Mouse (Mus musculus): ENCODE measurements at regions not wholly inside any gene's neighbourhood (a gene's known extent, or its start where the extent isn't known, plus 50 kb on each side); places are given as distances from the start of the nearest gene placed in this dataset.

DNA sequence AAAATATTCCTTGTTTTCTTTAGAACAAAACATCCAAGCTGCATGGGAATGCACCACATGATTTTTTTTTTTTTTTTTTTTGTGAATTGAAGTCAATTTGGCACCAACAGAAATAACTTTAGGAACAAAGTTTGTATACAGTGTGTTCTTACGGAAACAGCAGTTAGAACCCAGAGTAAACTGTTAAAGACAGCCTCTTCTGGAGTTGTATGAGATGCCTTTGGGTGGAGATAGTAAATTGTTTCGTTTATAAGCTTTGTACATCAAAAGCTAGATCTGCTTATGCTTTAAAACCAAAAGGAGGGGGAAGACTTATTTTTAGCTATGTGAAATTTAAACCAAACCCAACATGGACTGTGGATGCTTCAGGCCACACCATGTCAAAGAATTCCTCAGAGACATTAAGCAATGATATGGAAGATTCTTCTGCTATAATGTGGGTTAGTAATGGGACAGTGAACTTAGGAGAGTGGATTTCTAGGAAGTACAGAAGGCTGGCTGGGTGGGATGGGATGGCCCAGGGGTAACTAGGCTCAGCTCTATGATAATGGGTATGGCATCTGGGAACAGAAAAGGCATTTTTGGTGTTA, 265.6 kb downstream of the Pten start:
- Histone ChIP-seq H3K4me3 (ENCODE audit: insufficient read depth, low read length) (no peak overlapping the region), H3K27ac (ENCODE audit: insufficient read depth, low read length) (no peak overlapping the region), H3K4me1 (ENCODE audit: control insufficient read depth, insufficient read depth, low read length) (no peaks in the 10 kb centered on the region)
- TF ChIP-seq POLR2A (IDR thresholded peaks at IDR 0.05; ENCODE audit: low read depth, low read length) (no peak), CTCF (IDR thresholded peaks at IDR 0.05; ENCODE audit: borderline replicate concordance, insufficient read depth, low read length) (no peak)

DNA sequence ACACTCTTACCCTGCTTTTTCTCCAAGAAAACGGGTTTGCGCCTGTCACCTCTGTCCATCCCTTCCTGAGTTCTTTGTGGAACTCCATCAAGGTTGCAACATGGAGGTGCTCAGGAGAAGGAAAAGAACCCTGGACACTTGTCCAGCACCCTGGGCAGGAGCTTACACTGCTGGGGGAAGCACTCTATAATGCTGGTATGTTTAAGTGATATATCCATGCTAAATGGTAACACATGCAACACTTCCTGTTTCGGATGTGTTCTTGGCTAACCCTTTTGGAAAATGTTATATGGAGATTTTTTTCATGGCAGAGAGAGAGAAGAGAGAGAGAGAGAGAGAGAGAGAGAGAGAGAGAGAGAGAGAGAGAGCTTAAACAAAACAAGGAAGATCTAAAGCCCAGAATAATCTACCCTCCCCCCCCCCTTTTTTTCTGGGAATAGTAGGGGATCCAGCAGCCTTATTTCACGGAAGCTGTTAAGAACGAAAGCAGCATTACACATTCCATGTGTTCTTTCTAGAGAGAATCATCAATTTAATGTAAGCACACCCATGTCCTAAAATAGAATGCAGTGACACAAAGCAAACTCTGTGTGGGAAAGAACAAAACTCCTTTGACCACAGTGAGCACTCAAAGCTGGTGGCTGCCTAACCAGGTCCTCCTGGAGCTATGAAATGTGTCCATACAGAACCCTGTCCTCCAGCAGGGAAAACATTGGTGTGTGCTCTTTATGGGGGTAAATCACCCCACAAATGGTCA, 272.6 kb downstream of the Pten start:
- Histone ChIP-seq H3K4me1 (ENCODE audit: control insufficient read depth, insufficient read depth, low read length) (peaks cover 5% of the 10 kb centered on the region), H3K4me3 (ENCODE audit: insufficient read depth, low read length) (no peak overlapping the region), H3K27ac (ENCODE audit: insufficient read depth, low read length) (peak overlapping the region; percentile 100)
- TF ChIP-seq POLR2A (IDR thresholded peaks at IDR 0.05; ENCODE audit: low read depth, low read length) (no peak), CTCF (IDR thresholded peaks at IDR 0.05; ENCODE audit: borderline replicate concordance, insufficient read depth, low read length) (no peak)

DNA sequence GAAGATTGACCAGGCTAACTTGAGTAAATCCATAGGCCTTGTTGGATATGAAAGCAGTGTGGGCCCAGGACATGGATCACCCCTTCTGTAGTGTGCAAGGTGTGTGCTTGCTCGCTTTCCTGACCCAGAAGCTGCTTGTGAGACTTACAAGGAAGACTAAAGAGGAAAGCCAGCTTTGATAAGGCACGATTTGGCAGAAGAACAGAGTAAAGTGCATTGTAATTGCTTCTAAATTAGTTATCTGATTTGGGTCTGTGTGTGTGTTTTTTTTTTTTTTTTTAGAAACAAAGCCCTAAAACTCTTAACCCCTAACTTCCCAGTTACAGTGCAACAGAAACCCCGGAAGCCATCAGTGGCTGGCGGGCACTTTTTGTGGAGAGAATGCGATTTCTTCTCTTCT, 283.2 kb downstream of the Pten start:
- Histone ChIP-seq H3K27ac (ENCODE audit: insufficient read depth, low read length) (no peak overlapping the region), H3K4me3 (ENCODE audit: insufficient read depth, low read length) (no peak overlapping the region), H3K4me1 (ENCODE audit: control insufficient read depth, insufficient read depth, low read length) (no peaks in the 10 kb centered on the region)
- TF ChIP-seq CTCF (IDR thresholded peaks at IDR 0.05; ENCODE audit: borderline replicate concordance, insufficient read depth, low read length) (no peak), POLR2A (IDR thresholded peaks at IDR 0.05; ENCODE audit: low read depth, low read length) (no peak)

DNA sequence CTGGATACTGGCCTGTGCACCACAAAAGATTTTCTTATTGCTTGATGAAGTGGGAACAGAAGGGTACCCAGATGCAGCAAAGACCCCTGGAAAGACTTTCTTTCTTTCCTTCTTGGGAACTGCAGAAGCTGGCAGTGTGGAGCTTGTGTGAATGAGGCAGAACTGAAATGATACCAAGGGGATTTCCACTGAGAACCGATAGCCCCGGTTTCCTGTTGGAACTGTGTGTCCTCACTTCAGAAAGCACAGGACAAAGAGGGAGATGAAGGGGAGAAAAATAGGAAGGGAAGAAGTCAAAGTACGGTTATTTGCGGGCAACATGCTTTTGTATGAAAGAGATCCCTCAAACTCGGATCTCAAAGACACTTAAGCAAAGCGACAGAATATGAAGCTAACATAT, 283.7 kb downstream of the Pten start:
- H3K4me3 ChIP-seq (ENCODE audit: insufficient read depth, low read length), result no peak overlapping the region
- TF ChIP-seq CTCF (IDR thresholded peaks at IDR 0.05; ENCODE audit: borderline replicate concordance, insufficient read depth, low read length) (no peak), POLR2A (IDR thresholded peaks at IDR 0.05; ENCODE audit: low read depth, low read length) (no peak)
- no peaks in the 10 kb centered on the region for H3K4me1 ChIP-seq (ENCODE audit: control insufficient read depth, insufficient read depth, low read length)
- no peak overlapping the region for H3K27ac ChIP-seq (ENCODE audit: insufficient read depth, low read length)

DNA sequence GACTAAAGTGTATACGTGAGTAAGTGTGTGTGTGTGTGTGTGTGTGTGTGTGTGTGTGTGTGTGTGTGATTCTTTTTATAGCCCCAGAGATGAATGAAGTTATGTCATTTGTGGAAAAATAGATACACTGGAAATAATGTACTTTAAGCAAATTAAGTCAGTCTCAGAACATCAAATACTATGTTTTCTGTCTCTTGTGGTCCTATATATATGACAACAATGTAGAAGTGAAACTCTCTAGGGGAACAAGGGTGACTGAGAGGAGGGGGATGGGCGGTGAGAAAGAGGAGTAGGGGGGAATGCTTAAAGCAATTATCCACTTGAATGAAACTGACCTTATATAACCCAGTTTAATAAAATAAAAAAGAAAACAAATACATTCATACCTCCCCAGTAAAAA, 285.5 kb downstream of the Pten start:
- no peak overlapping the region for H3K27ac ChIP-seq (ENCODE audit: insufficient read depth, low read length)
- H3K4me3 ChIP-seq (ENCODE audit: insufficient read depth, low read length), result no peak overlapping the region
- H3K4me1 ChIP-seq (ENCODE audit: control insufficient read depth, insufficient read depth, low read length), result no peaks in the 10 kb centered on the region
- no peak for TF ChIP-seq POLR2A (IDR thresholded peaks at IDR 0.05; ENCODE audit: low read depth, low read length)
- TF ChIP-seq CTCF (IDR thresholded peaks at IDR 0.05; ENCODE audit: borderline replicate concordance, insufficient read depth, low read length), result no peak

DNA sequence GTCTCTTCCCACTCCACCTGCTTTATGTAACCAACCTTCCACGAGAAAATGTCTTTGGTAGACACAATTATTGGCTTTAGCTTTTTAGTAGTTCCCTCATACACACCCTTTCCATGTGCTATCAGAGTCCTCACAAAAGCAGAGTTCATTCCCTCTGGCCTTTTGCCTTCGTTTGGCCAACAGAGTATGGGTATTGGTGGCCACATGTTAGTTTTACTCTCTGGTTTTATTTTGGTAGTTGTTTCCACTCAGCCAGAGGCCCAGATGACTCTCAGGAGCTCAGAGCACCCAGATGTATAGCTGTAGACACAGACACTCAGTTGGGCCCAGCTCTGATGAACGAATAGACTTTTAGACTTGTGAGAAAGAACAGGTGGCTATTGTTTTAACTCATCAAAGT, 286.4 kb downstream of the Pten start:
- TF ChIP-seq CTCF (IDR thresholded peaks at IDR 0.05; ENCODE audit: borderline replicate concordance, insufficient read depth, low read length), result no peak
- TF ChIP-seq POLR2A (IDR thresholded peaks at IDR 0.05; ENCODE audit: low read depth, low read length), result no peak
- Histone ChIP-seq H3K4me3 (ENCODE audit: insufficient read depth, low read length) (no peak overlapping the region), H3K4me1 (ENCODE audit: control insufficient read depth, insufficient read depth, low read length) (no peaks in the 10 kb centered on the region), H3K27ac (ENCODE audit: insufficient read depth, low read length) (no peak overlapping the region)

DNA sequence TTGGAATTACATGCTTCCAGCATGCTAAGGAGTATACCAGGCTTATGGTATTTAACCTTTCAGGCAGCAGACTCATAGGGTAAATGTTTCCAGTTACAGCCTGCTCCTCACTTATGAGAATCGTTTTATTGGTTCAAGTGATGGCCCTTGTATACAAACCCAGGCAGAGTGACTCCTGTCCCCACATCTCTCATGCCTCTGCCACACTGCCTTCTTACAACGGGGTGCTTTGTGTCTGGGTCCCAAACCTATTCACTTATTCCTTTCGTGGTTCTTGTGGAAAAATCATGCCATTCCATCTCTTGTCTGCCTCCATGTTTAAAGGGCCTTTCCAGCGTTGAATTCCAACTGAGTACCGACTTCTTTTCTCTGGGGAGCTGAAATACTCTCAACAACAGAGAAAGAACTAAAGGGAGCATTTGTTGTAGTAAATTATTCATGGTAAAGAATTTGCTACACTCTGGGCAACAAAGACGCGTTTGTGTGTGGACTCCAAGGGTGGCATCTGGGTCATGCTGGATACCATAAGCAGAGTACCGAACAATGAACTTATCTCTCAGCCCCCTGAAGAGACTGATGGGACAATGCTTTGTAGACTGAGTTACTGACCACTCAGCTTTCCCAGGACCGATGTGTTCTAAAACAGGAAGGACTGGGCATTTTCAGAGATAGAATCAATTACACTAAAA, 291.6 kb downstream of the Pten start:
- TF ChIP-seq CTCF (IDR thresholded peaks at IDR 0.05; ENCODE audit: borderline replicate concordance, insufficient read depth, low read length) (no peak), POLR2A (IDR thresholded peaks at IDR 0.05; ENCODE audit: low read depth, low read length) (no peak)
- Histone ChIP-seq H3K27ac (ENCODE audit: insufficient read depth, low read length) (no peak overlapping the region), H3K4me1 (ENCODE audit: control insufficient read depth, insufficient read depth, low read length) (no peaks in the 10 kb centered on the region), H3K4me3 (ENCODE audit: insufficient read depth, low read length) (no peak overlapping the region)

DNA sequence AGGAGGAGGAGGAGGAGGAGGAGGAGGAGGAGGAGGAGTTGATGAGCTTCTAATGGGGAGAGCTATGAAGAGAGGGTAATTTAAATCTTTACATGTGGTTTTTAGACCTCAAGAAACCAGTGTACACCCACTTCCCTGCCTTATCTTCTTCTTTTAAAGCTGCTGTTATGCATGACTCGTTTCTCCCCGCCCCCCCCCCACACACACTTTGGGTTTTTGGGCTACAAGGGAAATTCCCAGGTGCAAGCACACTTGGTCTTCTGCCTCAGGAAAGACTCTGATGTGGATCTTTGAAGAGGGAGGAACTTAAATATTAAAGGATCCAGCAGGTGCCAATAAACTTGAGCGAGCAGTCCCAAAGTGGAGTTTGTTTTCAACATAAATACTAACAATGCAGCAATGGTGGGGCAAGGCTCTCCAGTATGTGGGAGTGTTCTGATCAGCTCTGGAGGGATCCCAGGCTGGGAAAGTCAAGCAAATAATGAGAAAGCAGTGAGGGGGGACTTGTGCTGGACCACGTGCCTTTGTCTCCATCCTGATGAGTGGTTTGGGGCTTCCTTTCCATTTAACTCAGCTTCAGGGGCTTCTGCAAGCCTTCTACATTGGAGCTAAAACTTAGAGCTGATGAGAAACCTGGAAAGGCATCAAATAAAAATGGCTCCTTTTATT, 296.0 kb downstream of the Pten start:
- Histone ChIP-seq H3K27ac (ENCODE audit: insufficient read depth, low read length) (no peak overlapping the region), H3K4me1 (ENCODE audit: control insufficient read depth, insufficient read depth, low read length) (no peaks in the 10 kb centered on the region), H3K4me3 (ENCODE audit: insufficient read depth, low read length) (no peak overlapping the region)
- no peak for TF ChIP-seq POLR2A (IDR thresholded peaks at IDR 0.05; ENCODE audit: low read depth, low read length)

DNA sequence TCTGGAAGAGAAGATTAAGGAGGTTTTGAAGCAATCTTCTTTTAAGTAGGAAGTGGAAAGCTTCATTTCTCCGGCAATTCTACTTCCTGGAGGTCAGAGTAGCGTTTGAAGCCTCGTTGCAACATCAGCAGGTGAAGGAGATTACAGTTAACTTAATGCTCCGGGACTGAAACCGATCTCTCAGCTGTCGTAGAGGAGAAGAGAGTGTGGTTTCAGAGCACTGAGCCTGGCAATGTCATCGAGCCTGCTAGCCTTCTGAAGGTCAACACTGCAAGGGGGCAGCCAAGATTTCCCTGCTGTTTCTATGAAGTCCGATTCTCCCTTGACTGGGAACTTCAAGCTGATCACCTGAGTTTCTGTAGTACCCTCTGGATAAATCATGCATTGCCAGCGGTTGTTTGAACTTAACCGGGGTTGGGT, 299.1 kb downstream of the Pten start:
- Histone ChIP-seq H3K27ac (ENCODE audit: insufficient read depth, low read length) (no peak overlapping the region), H3K4me3 (ENCODE audit: insufficient read depth, low read length) (no peak overlapping the region)
- TF ChIP-seq CTCF (IDR thresholded peaks at IDR 0.05; ENCODE audit: borderline replicate concordance, insufficient read depth, low read length) (no peak), POLR2A (IDR thresholded peaks at IDR 0.05; ENCODE audit: low read depth, low read length) (no peak)

More for the DNA sequence above, 299.1 kb downstream of the Pten start:
- H3K4me1 ChIP-seq (ENCODE audit: control insufficient read depth, insufficient read depth, low read length), result no peaks in the 10 kb centered on the region
